Mouse (Mus musculus): Measurements from ENCODE around the gene Fpr2. TPM values are rescaled to one million over a fixed set of nuclear protein-coding genes. Genes with fewer than 3 reads are reported as not detected.
"Not testable (repeated sequence)": the region's sequence is repeated elsewhere in the genome, so short reads cannot be mapped to it uniquely, and the experiment has no call there.

Fpr2 gene
- total RNA-seq, 2 experiments from 2014 or later = not detected

DNA sequence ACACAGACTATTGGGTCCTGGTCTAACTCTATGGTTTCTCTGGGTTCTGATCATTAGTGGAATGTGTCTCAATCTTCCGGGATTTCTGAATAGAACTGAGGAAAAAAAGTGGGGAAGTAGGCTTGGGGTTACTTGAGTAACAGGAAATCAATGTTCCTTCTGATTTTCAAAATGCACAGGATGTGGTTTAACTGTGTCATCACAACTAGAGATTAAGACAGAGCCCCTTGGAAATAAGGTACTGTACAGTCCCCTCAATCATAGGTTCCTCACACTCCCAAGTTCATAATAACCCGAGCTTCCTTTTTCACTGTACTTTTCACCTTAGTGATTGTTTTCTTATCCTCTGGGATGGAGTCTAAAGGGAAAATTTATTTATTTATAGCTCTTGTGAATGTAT lies 15.9 kb upstream of the Fpr2 start:
- intact Hi-C loops (cut with DNase I; ENCODE audit: low total_unique reads) = no loop called here
- DNase-seq = no peak

- intact Hi-C loops (cut with DNase I; ENCODE audit: low total_unique reads) = no loop called here
- DNase-seq = no peak
Measured at GRCm38 (mm10) chr17:17879347-17879746, 8.3 kb upstream of the Fpr2 start.

- intact Hi-C loops (cut with DNase I; ENCODE audit: low total_unique reads) = no loop called here
- DNase-seq = no peak
Measured at GRCm38 (mm10) chr17:17882672-17883071, 5.0 kb upstream of the Fpr2 start.

DNA sequence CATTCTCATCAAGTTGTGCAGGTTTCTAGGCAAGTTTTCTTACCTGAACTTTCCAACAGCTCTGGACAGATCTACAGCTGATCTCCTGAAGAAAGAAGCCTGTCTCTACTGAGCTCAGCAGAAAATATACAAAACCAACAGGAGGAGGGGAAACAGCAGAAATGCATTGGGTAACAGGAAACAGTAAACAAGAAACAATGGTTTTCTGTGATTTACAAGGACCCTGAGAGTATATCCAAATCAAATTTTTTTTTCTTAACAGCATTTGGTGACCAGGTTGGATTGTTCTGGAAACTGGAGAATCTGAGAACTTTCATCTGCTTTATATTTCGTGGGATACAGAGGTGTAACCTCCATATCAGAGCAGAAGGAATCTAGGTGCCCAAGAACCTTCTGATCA lies 3.8 kb upstream of the Fpr2 start, which contains the start of gene Fpr1:
TSS of gene Fpr1 (minus strand) at position 101 of the 400 bp plus-strand sequence.
- intact Hi-C loops (cut with DNase I; ENCODE audit: low total_unique reads) = no loop called here
- no peak for DNase-seq

DNA sequence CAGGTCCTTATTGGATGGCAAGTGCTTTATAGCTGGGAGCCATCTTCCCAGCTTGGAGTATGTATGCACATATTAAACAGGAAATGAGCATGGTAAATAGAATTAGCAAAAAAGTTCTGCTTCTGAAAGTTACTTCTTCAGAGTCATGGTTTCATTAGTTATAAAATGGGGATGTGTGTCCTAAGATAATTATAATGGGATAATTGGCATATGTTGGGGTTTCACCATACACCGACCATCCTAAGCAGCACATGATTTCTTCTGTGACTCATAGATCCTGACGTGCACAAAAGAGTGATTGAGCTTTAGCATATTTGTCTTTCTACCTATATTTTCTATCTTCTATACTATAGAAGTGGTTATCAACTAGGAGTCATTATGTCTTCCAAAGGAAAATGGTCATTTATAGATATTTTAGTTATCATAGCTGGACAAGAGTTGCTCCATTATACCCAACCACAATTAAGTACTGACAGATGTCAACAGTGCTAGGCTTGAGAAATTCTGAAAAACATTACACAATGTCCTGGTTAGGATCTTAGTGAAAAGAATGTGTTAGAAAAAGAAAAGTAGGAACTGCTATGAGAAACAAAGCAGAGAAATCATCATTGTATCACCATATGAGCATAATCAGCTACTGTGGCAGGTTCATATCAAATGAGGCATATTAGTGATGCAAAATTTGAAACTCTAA lies 2.3 kb downstream of the Fpr2 start:
- intact Hi-C loops (cut with DNase I; ENCODE audit: low total_unique reads) = no loop called here
- no peak for DNase-seq

- intact Hi-C loops (cut with DNase I; ENCODE audit: low total_unique reads) = loop anchor here (2.0 to 5.0 kb wide), 2 partner anchors 49 to 129 kb away; no protein-coding TSS in a partner anchor
- no peak for DNase-seq
Measured at GRCm38 (mm10) chr17:17896039-17896438, 8.4 kb downstream of the Fpr2 start.

DNA sequence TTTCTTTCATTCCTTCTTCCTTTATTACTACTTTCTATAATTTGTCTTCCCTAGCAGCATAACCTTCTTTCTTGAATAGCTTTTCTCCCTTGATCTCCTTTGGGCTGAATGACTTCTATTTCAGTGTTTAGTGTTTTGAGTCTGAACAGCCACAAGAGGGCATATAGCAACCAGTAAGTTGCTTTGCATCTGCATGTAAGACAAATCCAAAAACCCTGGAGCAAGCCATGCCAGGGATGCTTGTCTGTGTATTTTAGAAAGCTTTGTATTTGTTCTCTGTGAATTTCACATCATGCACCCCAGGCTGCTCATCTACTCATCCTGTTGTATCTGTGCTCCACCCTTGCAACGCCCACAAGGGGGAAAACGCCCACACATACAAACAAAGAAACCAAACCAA lies 11.6 kb downstream of the Fpr2 start:
- DNase-seq = no peak
- intact Hi-C loops (cut with DNase I; ENCODE audit: low total_unique reads) = loop anchor here (5.0 kb wide), 1 partner anchor 52 kb away; no protein-coding TSS in a partner anchor

DNA sequence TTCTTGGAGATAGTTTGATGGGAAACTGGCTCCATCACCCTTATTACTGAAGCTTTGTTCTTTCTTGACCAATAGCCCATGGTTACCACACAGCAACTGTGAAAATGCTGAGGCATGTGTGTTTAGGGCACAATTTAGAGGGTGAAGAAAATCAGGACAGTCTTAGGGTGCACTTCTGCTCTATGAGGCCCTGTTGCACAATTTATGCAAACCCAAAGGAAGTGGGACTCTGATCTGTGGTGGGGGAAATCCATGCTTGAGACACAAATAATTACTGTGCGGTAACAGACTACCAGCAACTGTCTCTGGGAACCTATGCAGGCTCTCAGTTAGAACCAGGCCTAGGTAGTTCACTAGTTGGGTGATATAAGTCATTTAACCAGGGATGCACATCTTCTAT lies 13.1 kb downstream of the Fpr2 start:
- no peak for DNase-seq
- intact Hi-C loops (cut with DNase I; ENCODE audit: low total_unique reads) = no loop called here

DNA sequence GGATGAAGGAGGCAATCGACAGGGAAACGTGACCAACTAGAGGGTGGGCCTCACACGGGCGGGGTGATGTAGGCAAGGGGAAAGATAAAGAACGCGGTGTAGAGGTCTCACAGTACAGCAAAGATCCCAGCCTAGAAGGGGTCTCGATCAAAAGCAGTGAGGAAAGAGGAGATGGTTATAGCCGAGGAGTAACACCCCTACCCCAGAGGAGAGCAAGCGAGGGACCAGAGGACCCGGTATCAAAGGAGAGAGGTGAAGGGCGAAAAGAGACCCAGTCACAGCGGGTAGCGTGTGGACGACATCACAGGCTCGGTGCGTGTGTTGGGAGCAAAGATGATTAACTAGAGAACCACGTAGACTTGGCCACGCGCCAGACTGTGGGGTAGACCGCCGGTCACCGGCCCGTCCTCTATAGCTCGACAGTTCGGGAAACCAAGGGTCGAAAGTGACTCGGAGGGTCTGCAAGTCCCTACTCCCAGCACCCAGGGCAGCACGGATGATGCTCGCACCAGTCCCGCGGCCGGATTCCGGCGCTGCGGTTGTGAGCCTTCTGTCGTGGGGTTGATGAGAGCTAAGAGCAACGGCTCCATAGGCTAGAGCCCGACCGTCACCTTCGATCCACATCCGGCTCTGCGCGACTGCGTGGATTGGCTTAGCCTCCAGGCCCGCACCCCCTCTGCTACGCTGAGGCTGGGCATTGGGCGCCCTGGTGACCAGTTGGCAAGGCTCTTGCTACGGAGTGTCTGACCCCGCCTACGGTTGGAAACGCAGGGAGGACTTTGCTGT lies 22.2 kb downstream of the Fpr2 start:
- DNase-seq = peak; percentile 83
- intact Hi-C loops (cut with DNase I; ENCODE audit: low total_unique reads) = no loop called here

DNA sequence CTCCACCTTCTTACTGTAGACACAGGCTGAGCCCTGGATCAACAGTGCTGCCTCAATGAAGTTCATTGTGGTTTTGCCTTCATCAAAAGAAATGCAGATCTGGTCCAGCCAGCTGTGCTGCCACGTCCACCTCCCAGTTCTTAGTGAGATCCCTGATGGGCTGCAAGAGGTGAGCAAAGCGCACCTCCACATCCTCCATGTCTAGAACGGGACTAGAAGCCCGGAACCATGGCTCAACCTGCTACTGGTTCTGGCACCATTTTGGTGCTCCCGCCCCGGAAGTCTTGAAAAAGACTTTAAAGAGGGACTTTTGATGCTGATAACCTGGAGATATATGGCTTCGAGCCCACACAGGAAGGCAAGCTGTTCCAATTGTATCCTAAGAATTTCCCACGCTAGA lies 25.0 kb downstream of the Fpr2 start:
- intact Hi-C loops (cut with DNase I; ENCODE audit: low total_unique reads); DNase-seq: not testable (repeated sequence)

DNA sequence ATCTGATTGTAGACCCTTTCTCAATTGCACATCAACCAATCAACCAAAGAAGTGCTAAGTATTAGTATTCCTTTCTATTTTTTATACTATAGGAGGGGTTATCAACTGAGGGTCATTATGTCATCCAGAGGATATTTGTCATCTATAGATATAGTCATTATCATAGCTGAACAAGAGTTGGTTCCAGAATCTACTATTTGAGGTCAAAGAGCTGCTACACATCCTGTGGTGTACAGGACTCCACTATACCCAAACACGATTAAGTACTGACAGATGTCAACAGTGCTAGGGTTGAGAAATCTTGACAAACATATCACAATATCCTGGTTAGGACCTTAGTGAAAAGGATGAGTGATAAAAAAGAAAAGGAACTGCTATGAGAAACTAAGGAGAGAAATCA lies 29.8 kb downstream of the Fpr2 start:
- intact Hi-C loops (cut with DNase I; ENCODE audit: low total_unique reads) = no loop called here
- DNase-seq = no peak

DNA sequence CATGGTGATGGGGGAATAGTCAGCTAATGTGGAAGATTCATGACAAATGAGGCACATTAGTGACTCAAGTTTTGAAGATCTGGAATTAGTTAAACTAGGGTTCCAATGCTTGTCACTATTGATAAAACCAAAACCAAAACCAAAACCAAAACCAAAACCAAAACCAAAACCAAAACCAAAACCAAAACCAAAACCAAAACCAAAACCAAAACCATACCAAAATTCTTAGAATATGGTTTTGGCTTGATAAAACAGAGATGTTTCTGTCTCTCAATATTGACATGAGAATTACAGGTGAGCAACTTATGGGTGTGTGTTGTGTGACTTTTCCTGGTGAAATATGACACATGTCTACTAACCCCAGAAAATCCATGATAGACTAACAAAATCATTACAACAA lies 30.2 kb downstream of the Fpr2 start:
- DNase-seq = no peak
- intact Hi-C loops (cut with DNase I; ENCODE audit: low total_unique reads) = no loop called here

Other genes starting within 250 kb of the Fpr2 start
- not detected for gene Vmn2r90, start 184.1 kb upstream of the Fpr2 start, total RNA-seq (2021)
- gene Spaca6, start 60.7 kb upstream of the Fpr2 start, total RNA-seq (2021) = 1 to 10 TPM; 6.8 to 9.1 TPM
- gene Has1, start 32.6 kb upstream of the Fpr2 start, total RNA-seq (2021) = under 1 TPM in 1 of 2 experiments, not detected in 1; 0.09 TPM
- not detected for gene Fpr1, start 3.9 kb upstream of the Fpr2 start, total RNA-seq (2021)
- not detected for gene Fpr3, start within 50 bp of the Fpr2 start, total RNA-seq (2021)
- not detected for gene Fpr-rs4, start 133.9 kb downstream of the Fpr2 start, total RNA-seq (2021)
- gene Vmn2r124, start 161.6 kb downstream of the Fpr2 start, total RNA-seq (2021) = not detected
- gene Vmn2r91, start 197.2 kb downstream of the Fpr2 start, total RNA-seq (2021) = not detected

Measured in gastrocnemius, postnatal 14 days (tissue).